Mouse (Mus musculus): ENCODE measurements around the gene Mthfd2. TPM values are rescaled to one million over a fixed set of nuclear protein-coding genes. Genes with fewer than 3 reads are reported as not detected.

Gene Mthfd2
- polyA plus RNA-seq, 1 experiment, result 120 TPM

GRCm38 (mm10) chr6:83361523-83362248 is 36.0 kb upstream of the Mthfd2 start:
- Histone ChIP-seq H3K27me3 (ENCODE audit: control insufficient read depth, insufficient read depth, insufficient read length) (no peaks in the 10 kb centered on the region), H3ac (ENCODE audit: control insufficient read depth, insufficient read length, low read depth) (no peak overlapping the region), H3K4me3 (ENCODE audit: insufficient read depth, poor library complexity, severe bottlenecking) (no peak overlapping the region), H3K79me3 (ENCODE audit: low read depth) (no peaks in the 10 kb centered on the region), H3K36me3 (ENCODE audit: control insufficient read depth, insufficient read depth) (peaks cover 56% of the 10 kb centered on the region), H3K79me2 (ENCODE audit: control insufficient read depth, insufficient read depth) (no peaks in the 10 kb centered on the region)
- TF ChIP-seq FOSL1 (IDR thresholded peaks at IDR 0.05; ENCODE audit: insufficient read depth, low read length, poor library complexity, severe bottlenecking) (no peak), MYOG (IDR thresholded peaks at IDR 0.05; ENCODE audit: control insufficient read depth, extremely low read depth, insufficient read length) (no peak), CEBPB (IDR thresholded peaks at IDR 0.05; ENCODE audit: low read depth) (no peak), USF1 (IDR thresholded peaks at IDR 0.05; ENCODE audit: low read depth) (no peak), MAX (IDR thresholded peaks at IDR 0.05) (no peak), MYOD1 (IDR thresholded peaks at IDR 0.05; ENCODE audit: control insufficient read depth, insufficient read length, low read depth) (no peak)

GRCm38 (mm10) chr6:83357436-83357835 is 31.7 kb upstream of the Mthfd2 start:
- Histone ChIP-seq H3K79me2 (ENCODE audit: control insufficient read depth, insufficient read depth) (no peaks in the 10 kb centered on the region), H3K36me3 (ENCODE audit: control insufficient read depth, insufficient read depth) (peaks cover 70% of the 10 kb centered on the region), H3K4me3 (ENCODE audit: insufficient read depth, poor library complexity, severe bottlenecking) (no peak overlapping the region), H3K79me3 (ENCODE audit: low read depth) (no peaks in the 10 kb centered on the region), H3ac (ENCODE audit: control insufficient read depth, insufficient read length, low read depth) (no peak overlapping the region), H3K27me3 (ENCODE audit: control insufficient read depth, insufficient read depth, insufficient read length) (no peaks in the 10 kb centered on the region)
- no peak for TF ChIP-seq CTCF (IDR thresholded peaks at IDR 0.05; ENCODE audit: control insufficient read depth, insufficient read depth, insufficient read length)
- no peak for TF ChIP-seq MYOD1 (IDR thresholded peaks at IDR 0.05; ENCODE audit: control insufficient read depth, insufficient read length, low read depth)
- TF ChIP-seq FOSL1 (IDR thresholded peaks at IDR 0.05; ENCODE audit: insufficient read depth, low read length, poor library complexity, severe bottlenecking), result no peak

GRCm38 (mm10) chr6:83356569-83357138 is 30.9 kb upstream of the Mthfd2 start:
- no peaks in the 10 kb centered on the region for H3K79me3 ChIP-seq (ENCODE audit: low read depth)
- peaks cover 66% of the 10 kb centered on the region for H3K36me3 ChIP-seq (ENCODE audit: control insufficient read depth, insufficient read depth)
- TF ChIP-seq USF1 (IDR thresholded peaks at IDR 0.05; ENCODE audit: low read depth) (no peak), CTCF (IDR thresholded peaks at IDR 0.05; ENCODE audit: control insufficient read depth, insufficient read depth, insufficient read length) (peak; percentile 84)
- H3K79me2 ChIP-seq (ENCODE audit: control insufficient read depth, insufficient read depth), result no peaks in the 10 kb centered on the region
- no peak overlapping the region for H3K4me3 ChIP-seq (ENCODE audit: insufficient read depth, poor library complexity, severe bottlenecking)
- no peak overlapping the region for H3ac ChIP-seq (ENCODE audit: control insufficient read depth, insufficient read length, low read depth)
- no peaks in the 10 kb centered on the region for H3K27me3 ChIP-seq (ENCODE audit: control insufficient read depth, insufficient read depth, insufficient read length)

GRCm38 (mm10) chr6:83354856-83355781 is 29.4 kb upstream of the Mthfd2 start:
- peaks cover 13% of the 10 kb centered on the region for H3K79me2 ChIP-seq (ENCODE audit: control insufficient read depth, insufficient read depth)
- no peak overlapping the region for H3K4me3 ChIP-seq (ENCODE audit: insufficient read depth, poor library complexity, severe bottlenecking)
- H3K27me3 ChIP-seq (ENCODE audit: control insufficient read depth, insufficient read depth, insufficient read length), result no peaks in the 10 kb centered on the region
- TF ChIP-seq CTCF (IDR thresholded peaks at IDR 0.05; ENCODE audit: control insufficient read depth, insufficient read depth, insufficient read length), result no peak
- no peak for TF ChIP-seq FOSL1 (IDR thresholded peaks at IDR 0.05; ENCODE audit: insufficient read depth, low read length, poor library complexity, severe bottlenecking)
- no peak for TF ChIP-seq MYOD1 (IDR thresholded peaks at IDR 0.05; ENCODE audit: control insufficient read depth, insufficient read length, low read depth)
- no peak for TF ChIP-seq CEBPB (IDR thresholded peaks at IDR 0.05; ENCODE audit: low read depth)
- TF ChIP-seq USF1 (IDR thresholded peaks at IDR 0.05; ENCODE audit: low read depth), result no peak
- TF ChIP-seq MYOG (IDR thresholded peaks at IDR 0.05; ENCODE audit: control insufficient read depth, extremely low read depth, insufficient read length), result no peak
- TF ChIP-seq MAX (IDR thresholded peaks at IDR 0.05), result no peak
- H3K79me3 ChIP-seq (ENCODE audit: low read depth), result peaks cover 2% of the 10 kb centered on the region
- no peak overlapping the region for H3ac ChIP-seq (ENCODE audit: control insufficient read depth, insufficient read length, low read depth)
- peaks cover 56% of the 10 kb centered on the region for H3K36me3 ChIP-seq (ENCODE audit: control insufficient read depth, insufficient read depth)

- H3K36me3 ChIP-seq (ENCODE audit: control insufficient read depth, insufficient read depth), result peaks cover 35% of the 10 kb centered on the region
- TF ChIP-seq FOSL1 (IDR thresholded peaks at IDR 0.05; ENCODE audit: insufficient read depth, low read length, poor library complexity, severe bottlenecking) (no peak), USF1 (IDR thresholded peaks at IDR 0.05; ENCODE audit: low read depth) (no peak), CEBPB (IDR thresholded peaks at IDR 0.05; ENCODE audit: low read depth) (no peak), MYOD1 (IDR thresholded peaks at IDR 0.05; ENCODE audit: control insufficient read depth, insufficient read length, low read depth) (no peak), CTCF (IDR thresholded peaks at IDR 0.05; ENCODE audit: control insufficient read depth, insufficient read depth, insufficient read length) (no peak), MAX (IDR thresholded peaks at IDR 0.05) (no peak), MYOG (IDR thresholded peaks at IDR 0.05; ENCODE audit: control insufficient read depth, extremely low read depth, insufficient read length) (no peak)
- peaks cover 20% of the 10 kb centered on the region for H3K79me2 ChIP-seq (ENCODE audit: control insufficient read depth, insufficient read depth)
- H3K79me3 ChIP-seq (ENCODE audit: low read depth), result peaks cover 2% of the 10 kb centered on the region
- H3K4me3 ChIP-seq (ENCODE audit: insufficient read depth, poor library complexity, severe bottlenecking), result no peak overlapping the region
- no peak overlapping the region for H3ac ChIP-seq (ENCODE audit: control insufficient read depth, insufficient read length, low read depth)
- H3K27me3 ChIP-seq (ENCODE audit: control insufficient read depth, insufficient read depth, insufficient read length), result no peaks in the 10 kb centered on the region
Measured at GRCm38 (mm10) chr6:83352666-83353410, 27.1 kb upstream of the Mthfd2 start.

Measured in C2C12 (cell line).